Mouse (Mus musculus) urinary bladder, postnatal 10 days (tissue): Measurements from ENCODE around the gene H2-M5.
"Not testable (repeated sequence)": the region's sequence is repeated elsewhere in the genome, so short reads cannot be mapped to it uniquely, and the experiment has no call there.

ENCODE experiments used
- DNase-seq: peaks from one replicate; pipeline ENCODE4 v3.0.0; 2022; ENCODE audit warnings: low spot score

Gene H2-M5

DNA sequence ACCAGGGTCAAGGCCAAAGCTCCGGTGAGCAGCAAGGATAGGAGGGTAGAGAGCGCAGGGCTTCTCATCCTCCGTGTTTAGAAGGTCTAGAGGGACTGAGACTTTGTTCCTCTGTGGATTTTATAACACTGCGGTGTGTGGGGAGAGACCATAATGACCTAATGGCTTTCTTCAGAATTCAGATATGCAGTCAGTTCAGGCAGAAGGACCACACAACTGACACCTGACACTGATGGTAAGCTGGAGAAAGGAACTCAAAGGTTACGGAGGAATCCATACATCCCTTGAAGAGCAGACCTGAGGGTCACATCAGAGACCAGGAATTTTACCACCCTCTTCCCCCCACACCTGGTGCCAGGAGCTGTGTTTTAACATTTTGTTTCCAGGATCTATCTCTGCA is at the start of gene H2-M5:
Gene H2-M5 (minus strand): TSS at position 101 of the 400 bp plus-strand sequence.
- DNase-seq: no peak

DNA sequence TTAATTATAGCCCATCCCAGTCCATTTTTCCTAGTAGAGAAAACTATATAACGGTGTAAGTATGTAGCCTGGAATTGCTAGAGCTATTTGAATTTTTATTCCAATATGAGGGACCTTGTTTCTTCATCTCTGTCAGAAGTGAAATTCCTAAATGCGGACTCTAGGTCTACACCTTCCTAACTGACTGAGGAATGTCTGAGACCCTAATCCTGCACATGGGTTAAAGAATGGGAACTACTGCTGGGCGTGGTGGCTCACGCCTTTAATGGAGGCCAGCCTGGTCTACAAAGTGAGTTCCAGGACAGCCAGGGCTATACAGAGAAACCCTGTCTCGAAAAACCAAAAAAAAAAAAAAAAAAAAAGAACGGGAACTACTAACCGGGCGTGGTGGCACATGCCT is 39.8 kb upstream of the H2-M5 start:
- DNase-seq: no peak

GRCm38 (mm10) chr17:37028683-37029120 is 39.4 kb upstream of the H2-M5 start:
- peak; percentile 57 for DNase-seq

- no peak for DNase-seq
These were observed 38.9 kb upstream of the H2-M5 start for GRCm38 (mm10) chr17:37028212-37028611.

DNA sequence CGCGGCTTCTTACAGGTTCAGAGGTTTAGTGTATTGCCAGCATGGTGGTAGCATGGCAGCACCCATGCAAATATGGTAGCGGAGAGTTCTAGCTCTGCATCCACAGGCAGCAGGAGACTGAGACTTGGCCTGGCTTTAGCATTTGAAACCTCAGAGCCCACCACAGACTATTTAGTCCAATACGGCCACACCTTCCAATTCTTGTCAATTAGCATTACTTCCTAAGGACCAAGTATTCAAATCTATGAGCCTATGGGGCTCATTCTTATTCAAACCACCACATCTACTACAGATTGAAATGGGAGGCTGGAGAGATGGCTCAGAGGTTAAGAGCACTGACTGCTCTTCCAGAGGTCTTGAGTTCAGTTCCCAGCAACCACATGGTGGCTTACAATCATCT is 38.1 kb upstream of the H2-M5 start:
- DNase-seq: no peak

- no peak for DNase-seq
These were observed 37.1 kb upstream of the H2-M5 start for GRCm38 (mm10) chr17:37026425-37026824.

DNA sequence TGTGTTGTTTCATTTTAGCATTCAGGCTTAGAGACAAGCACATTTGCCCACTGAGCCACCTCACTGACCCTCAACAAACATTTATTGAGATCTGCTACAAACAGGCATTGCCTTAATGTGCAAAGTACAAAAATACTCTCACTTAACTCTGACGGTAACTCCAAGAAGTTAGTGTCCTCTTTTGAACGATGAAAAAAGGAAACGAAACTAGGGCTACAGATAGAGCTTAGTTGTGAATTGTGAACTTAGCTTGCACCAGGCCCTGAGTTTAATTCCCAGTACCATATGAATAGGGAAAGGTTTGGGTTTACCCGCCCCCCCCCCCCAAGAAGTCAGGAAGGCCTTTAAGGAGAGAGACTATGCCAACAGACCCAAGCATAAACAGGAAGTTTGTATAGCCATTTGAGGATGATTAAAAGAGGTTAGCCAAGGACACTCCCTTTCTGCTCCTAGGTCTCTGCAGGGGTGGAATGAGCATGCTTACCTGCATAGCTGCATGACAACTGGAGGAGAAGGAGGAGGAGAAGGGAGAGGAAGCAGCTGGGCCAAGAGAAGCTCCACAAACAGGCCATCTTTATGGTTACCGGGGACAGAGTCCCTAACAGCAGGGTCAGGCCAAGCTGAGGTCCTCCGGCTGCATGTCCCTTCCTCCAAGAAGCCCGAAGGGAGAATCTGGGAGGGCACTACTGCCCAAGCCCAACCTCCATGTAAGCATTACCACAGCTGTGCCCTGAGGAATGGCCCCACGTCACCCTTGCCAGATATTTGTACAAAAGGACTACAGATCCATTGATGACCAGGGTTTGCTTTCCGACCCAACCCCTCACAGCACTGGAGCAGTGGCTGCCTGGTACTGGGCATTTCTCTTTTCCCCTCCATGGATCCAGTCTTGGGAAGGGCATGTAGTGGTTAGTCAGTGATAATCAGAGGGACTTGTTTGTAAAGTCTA is 33.6 kb upstream of the H2-M5 start, which contains the start of gene Mog:
Gene Mog (minus strand): TSS at position 771 of the 949 bp plus-strand sequence.
- no peak for DNase-seq

- DNase-seq: not testable (repeated sequence)
These were observed 29.9 kb upstream of the H2-M5 start for GRCm38 (mm10) chr17:37019242-37019641.

GRCm38 (mm10) chr17:37018328-37018727 is 29.0 kb upstream of the H2-M5 start:
- DNase-seq: no peak

GRCm38 (mm10) chr17:37016333-37016732 is 27.0 kb upstream of the H2-M5 start:
- no peak for DNase-seq

- no peak for DNase-seq
These were observed 22.8 kb upstream of the H2-M5 start for GRCm38 (mm10) chr17:37012141-37012540.

GRCm38 (mm10) chr17:37011719-37012118 is 22.4 kb upstream of the H2-M5 start:
- no peak for DNase-seq

DNA sequence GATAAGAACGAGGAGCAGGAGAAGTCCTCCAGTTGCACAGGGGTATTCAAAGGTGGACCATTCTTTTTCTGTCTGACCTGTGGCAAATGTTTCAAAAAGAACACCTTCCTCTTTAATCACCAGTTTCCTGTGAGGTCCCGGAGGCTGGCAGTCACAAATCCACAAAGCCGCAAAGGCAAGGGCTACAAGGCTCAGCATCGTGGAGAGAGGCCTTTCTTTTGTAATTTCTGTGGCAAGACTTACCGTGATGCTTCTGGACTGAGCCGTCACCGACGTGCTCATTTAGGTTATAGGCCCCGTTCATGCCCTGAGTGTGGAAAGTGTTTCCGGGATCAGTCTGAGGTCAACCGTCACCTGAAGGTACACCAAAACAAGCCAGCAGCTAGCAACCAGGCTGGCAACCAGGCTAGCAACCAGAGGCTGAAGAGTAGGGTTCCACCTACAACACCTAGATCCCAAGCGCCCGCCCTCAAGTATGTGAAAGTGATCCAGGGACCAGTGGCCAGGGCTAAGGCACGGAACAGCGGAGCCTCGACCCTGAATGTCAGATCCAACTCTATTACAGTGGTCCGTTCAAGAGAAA is 20.2 kb upstream of the H2-M5 start:
- DNase-seq: no peak

DNA sequence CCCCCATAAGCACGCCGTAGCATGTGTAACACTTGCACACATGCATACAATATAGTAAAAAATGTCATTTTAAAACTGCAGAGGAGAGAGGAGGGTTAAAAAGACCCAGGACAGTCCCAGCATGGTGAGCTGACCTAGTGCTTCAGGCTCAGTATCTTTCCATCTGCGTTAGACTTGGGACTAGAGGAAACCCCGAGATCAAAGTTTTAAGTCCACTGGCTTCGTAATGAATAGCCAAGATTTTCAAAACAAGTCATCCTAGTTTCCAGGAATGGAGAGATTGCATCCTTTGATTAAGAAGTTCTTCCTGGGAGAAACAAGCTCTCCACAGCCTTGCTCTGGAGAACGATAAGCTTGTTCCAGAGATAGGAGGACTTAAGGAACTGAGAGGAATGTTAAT is 18.8 kb upstream of the H2-M5 start:
- no peak for DNase-seq

GRCm38 (mm10) chr17:37003366-37003765 is 14.0 kb upstream of the H2-M5 start:
- DNase-seq: no peak

GRCm38 (mm10) chr17:37002364-37003330 is 13.3 kb upstream of the H2-M5 start:
- DNase-seq: no peak

DNA sequence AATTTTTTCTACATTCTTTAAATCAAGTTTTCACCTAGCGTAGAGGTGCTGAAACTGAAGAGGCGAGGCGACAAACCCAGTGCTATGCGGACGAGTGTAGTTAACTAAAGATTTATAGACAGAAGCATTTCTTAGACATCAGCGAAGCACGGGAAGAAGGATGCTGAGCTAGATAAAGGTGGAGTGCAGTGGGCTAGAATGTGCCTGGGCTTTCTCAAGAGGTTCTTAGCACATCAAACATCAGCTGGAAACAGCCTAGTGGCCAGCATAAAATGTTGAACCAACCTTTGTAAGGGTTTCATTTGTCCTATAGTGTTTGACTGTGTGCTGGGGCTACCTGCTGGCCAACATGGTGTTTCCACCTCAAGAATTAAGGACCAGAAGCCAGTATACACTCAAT is 11.5 kb upstream of the H2-M5 start, which contains the start of gene Zfp57:
Gene Zfp57 (plus strand): TSS at position 301 of the 400 bp plus-strand sequence.
- no peak for DNase-seq

DNA sequence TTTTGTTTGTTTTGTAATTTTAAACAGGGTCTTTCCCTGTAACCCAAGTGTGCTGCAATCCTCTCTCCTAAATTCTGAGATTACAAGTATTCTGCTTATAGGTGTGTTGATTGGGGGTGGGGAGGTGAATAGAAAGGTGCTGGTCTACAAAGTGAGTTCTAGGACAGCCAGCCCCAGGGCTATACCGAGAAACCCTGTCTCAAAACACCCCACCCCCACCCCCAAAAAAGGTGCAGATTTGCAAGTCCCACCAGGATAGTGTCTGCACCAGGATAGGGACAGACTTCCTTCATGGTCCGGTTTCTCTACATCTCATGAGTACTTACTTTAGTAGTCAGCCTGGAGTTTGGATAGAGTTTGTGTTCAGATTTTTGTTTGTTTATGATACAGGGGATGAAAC is 9.1 kb upstream of the H2-M5 start:
- DNase-seq: no peak

DNA sequence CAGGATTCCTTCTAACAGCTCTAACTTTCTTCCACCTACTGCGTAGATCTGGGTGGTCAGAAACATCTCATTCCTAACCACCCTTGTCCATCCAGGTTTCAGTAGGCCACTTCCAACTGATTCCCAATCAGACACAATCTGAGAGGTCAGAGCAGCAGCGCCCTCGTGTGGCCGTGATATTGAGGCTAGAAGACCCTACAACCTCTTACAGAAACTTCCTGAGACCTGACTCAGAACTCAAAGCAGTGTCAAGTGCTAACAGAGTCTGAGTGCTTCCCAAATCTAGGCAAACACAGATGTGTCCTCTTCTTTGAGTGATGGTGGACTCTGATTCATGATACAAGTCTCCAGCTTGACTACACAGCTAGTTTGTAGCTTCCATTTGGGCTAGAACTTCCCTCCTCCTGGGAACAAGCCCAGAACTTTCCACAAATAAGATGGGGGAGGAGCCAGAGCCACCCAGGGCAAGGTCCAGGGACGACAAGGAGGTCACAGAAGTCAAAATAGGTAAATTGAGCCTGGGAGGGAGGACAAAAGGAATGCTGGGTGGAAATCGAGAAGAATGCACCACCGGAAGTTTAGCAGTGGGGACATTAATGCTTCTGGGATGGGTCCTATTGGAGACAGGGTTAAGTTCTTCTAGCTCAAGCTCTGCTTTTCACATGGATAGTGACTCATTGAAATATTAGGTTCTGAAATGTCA is 7.8 kb upstream of the H2-M5 start:
- peak; percentile 42 for DNase-seq

DNA sequence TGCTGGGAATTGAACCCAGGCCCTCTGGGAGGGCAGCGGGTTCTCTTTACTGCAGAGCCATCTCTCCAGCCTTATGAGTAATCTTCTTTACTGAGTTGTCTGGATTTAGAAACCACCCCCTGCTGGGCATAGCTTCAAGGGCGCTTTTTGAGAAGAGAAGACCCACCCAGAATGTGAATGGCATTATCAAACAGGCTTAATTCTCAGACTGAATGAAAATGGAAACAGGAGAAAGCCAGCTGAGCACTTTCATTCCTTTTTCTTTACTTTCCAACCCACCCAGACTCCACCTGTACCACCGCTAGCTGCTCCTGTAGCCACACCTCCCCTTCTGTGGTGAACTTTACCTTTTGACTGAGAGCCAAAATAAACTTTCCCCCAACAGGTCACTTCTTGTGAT is 6.1 kb upstream of the H2-M5 start:
- DNase-seq: no peak

GRCm38 (mm10) chr17:36994528-36994927 is 5.2 kb upstream of the H2-M5 start:
- DNase-seq: no peak
